Mouse (Mus musculus): ENCODE results near the gene Clcn7. TPM values are rescaled to one million over a fixed set of nuclear protein-coding genes. Genes with fewer than 3 reads are reported as not detected.

Clcn7 gene
- total and polyA plus RNA-seq, 3 experiments = 10.9 to 16.4 TPM; not detected in 1

- TF ChIP-seq MAZ (IDR thresholded peaks at IDR 0.05; ENCODE audit: low read depth, low read length) (no peak), CHD1 (IDR thresholded peaks at IDR 0.05; ENCODE audit: low read depth, low read length) (no peak), MAFK (IDR thresholded peaks at IDR 0.05; ENCODE audit: borderline replicate concordance, low read depth, low read length) (no peak), MEF2A (IDR thresholded peaks at IDR 0.05; ENCODE audit: extremely low read depth, insufficient replicate concordance, low read depth, low read length, poor library complexity, severe bottlenecking) (no peak), CHD2 (IDR thresholded peaks at IDR 0.05; ENCODE audit: low read length) (no peak), ETS1 (IDR thresholded peaks at IDR 0.05; ENCODE audit: low read depth, low read length) (peak; percentile 75), TAL1 (IDR thresholded peaks at IDR 0.05; ENCODE audit: low read length) (no peak), GATA1 (IDR thresholded peaks at IDR 0.05; ENCODE audit: low read depth, low read length) (peak; percentile 91), CTCF (IDR thresholded peaks at IDR 0.05 in 2 of 3, conservative IDR thresholded peaks at IDR 0.05 in 1 of 3; ENCODE audit: control insufficient read depth in 1 of 3, insufficient read depth in 1 of 3, low read depth in 2 of 3, low read length in 3 of 3, poor library complexity in 1 of 3, severe bottlenecking in 1 of 3) (no peak), RCOR1 (IDR thresholded peaks at IDR 0.05; ENCODE audit: low read depth, low read length) (no peak; the same call in 1 of the 2 replicates), ZC3H11A (IDR thresholded peaks at IDR 0.05; ENCODE audit: low read depth, low read length) (peak; percentile 55)
Measured at GRCm38 (mm10) chr17:25184129-25184691, 51.0 kb downstream of the Clcn7 start, which contains the start of gene BC003965 (continued).

DNA sequence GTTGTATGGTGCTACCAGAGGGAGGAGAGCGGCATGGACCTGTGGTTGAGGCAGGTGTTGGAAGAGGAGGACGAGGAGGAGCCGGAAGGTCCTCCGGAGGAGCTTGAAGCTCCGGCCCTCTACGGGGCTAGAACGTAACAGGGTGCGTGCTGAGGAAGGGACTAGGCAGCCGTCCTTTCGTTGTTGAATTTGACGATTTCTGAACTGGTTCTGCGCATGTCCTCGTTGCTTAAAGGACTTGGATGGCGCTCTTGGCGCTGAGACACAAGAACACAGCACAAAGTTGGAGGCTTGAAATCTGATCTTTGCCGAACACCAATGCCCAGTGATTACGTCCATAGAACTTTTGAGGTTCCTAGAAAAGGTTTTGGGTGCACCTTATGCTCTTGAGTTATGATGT, 51.8 kb downstream of the Clcn7 start:
- H3K9me3 ChIP-seq (replicated peaks; ENCODE audit: insufficient read depth, low read length) = no peaks in the 10 kb centered on the region
- peak overlapping the region; percentile 85 for H3K9ac ChIP-seq (ENCODE audit: control insufficient read depth, low read depth, low read length, poor library complexity, severe bottlenecking)
- no peak for TF ChIP-seq GABPA (IDR thresholded peaks at IDR 0.05; ENCODE audit: low read depth, low read length)
- TF ChIP-seq NRF1 (IDR thresholded peaks at IDR 0.05; ENCODE audit: insufficient read depth, low read depth, low read length, poor library complexity, severe bottlenecking) = peak; percentile 50; the same call in 1 of the 2 replicates
- no peak for TF ChIP-seq TAL1 (IDR thresholded peaks at IDR 0.05; ENCODE audit: low read length)
- 0 out of 4 replicates have a peak, but pooled peaks of 1 of the 2 experiments have one; percentile 8 for TF ChIP-seq POLR2A (IDR thresholded peaks at IDR 0.05; ENCODE audit: control insufficient read depth in 1 of 2, insufficient read depth in 1 of 2, low read depth in 1 of 2, low read length in 2 of 2, poor library complexity in 1 of 2)
- peaks cover 4 to 18% of the 10 kb centered on the region in 2 experiments for H3K4me1 ChIP-seq (ENCODE audit: control insufficient read depth in 1 of 2, insufficient read depth in 2 of 2, low read length in 2 of 2)
- H3K27me3 ChIP-seq (ENCODE audit: control insufficient read depth in 1 of 2, insufficient read depth in 2 of 2, low read length in 2 of 2) = peaks cover 0 to 1% of the 10 kb centered on the region in 2 experiments; a peak in 1 of 4 replicates
- peak overlapping the region; percentile 84 to 87 for H3K4me3 ChIP-seq (ENCODE audit: control insufficient read depth in 1 of 2, insufficient read depth in 1 of 2, low read depth in 2 of 2, low read length in 2 of 2)
- DNase-seq (ENCODE audit: low read depth, low spot score) = peak; percentile 52
- peaks cover 34% of the 10 kb centered on the region for H3K79me2 ChIP-seq (ENCODE audit: control insufficient read depth, insufficient read depth, low read length, poor library complexity)
- peaks cover 0 to 11% of the 10 kb centered on the region in 2 experiments; a peak in 2 of 4 replicates for H3K36me3 ChIP-seq (ENCODE audit: control insufficient read depth in 1 of 2, insufficient read depth in 2 of 2, low read length in 2 of 2)
- peak overlapping the region; percentile 50 for H3K27ac ChIP-seq (ENCODE audit: control insufficient read depth, low read depth, low read length)

- Histone ChIP-seq H3K4me3 (ENCODE audit: control insufficient read depth in 1 of 2, insufficient read depth in 1 of 2, low read depth in 2 of 2, low read length in 2 of 2) (peak overlapping the region; percentile 66 to 98), H3K36me3 (ENCODE audit: control insufficient read depth in 1 of 2, insufficient read depth in 2 of 2, low read length in 2 of 2) (peaks cover 5 to 11% of the 10 kb centered on the region in 2 experiments; a peak in 3 of 4 replicates), H3K27ac (ENCODE audit: control insufficient read depth, low read depth, low read length) (peak overlapping the region; percentile 61), H3K9me3 (replicated peaks; ENCODE audit: insufficient read depth, low read length) (no peaks in the 10 kb centered on the region), H3K4me1 (ENCODE audit: control insufficient read depth in 1 of 2, insufficient read depth in 2 of 2, low read length in 2 of 2) (peaks cover 4 to 18% of the 10 kb centered on the region in 2 experiments), H3K9ac (ENCODE audit: control insufficient read depth, low read depth, low read length, poor library complexity, severe bottlenecking) (peak overlapping the region; percentile 75), H3K27me3 (ENCODE audit: control insufficient read depth in 1 of 2, insufficient read depth in 2 of 2, low read length in 2 of 2) (no peaks in the 10 kb centered on the region), H3K79me2 (ENCODE audit: control insufficient read depth, insufficient read depth, low read length, poor library complexity) (peaks cover 37% of the 10 kb centered on the region)
- DNase-seq (ENCODE audit: low read depth, low spot score) = no peak
- TF ChIP-seq BHLHE40 (IDR thresholded peaks at IDR 0.05; ENCODE audit: borderline replicate concordance, low read depth, low read length) (no peak), POLR2AphosphoS2 (IDR thresholded peaks at IDR 0.05; ENCODE audit: low read length) (no peak), HCFC1 (IDR thresholded peaks at IDR 0.05; ENCODE audit: low read depth, low read length) (no peak), MEF2A (IDR thresholded peaks at IDR 0.05; ENCODE audit: extremely low read depth, insufficient replicate concordance, low read depth, low read length, poor library complexity, severe bottlenecking) (no peak), ZMIZ1 (IDR thresholded peaks at IDR 0.05; ENCODE audit: low read depth, low read length) (no peak), MAX (IDR thresholded peaks at IDR 0.05; ENCODE audit: low read length) (no peak)
Measured at GRCm38 (mm10) chr17:25187784-25188149, 54.6 kb downstream of the Clcn7 start.
